Mouse (Mus musculus): Measurements from ENCODE around the gene Ptgds.

Gene Ptgds

DNA sequence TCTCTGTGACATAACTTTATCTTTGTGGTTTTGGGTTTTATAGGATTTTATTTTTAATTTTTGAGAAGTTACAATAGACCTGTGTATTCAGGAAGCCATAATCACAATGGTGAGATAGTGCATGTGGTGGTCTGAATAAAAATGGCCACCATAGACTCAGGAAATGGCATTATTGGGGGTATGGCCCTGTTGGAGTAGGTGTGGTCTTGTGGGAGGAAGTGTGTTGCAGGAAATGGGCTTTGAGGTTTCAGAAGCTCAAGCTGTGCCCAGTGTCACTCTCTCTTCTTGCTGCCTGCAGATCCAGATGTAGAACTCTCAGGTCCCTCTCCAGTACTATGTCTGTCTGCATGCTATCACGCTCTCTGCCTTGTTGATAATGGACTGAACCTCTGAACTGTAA, 10.7 kb upstream of the Ptgds start:
- DNase-seq (ENCODE audit: low spot score), result no peak

DNA sequence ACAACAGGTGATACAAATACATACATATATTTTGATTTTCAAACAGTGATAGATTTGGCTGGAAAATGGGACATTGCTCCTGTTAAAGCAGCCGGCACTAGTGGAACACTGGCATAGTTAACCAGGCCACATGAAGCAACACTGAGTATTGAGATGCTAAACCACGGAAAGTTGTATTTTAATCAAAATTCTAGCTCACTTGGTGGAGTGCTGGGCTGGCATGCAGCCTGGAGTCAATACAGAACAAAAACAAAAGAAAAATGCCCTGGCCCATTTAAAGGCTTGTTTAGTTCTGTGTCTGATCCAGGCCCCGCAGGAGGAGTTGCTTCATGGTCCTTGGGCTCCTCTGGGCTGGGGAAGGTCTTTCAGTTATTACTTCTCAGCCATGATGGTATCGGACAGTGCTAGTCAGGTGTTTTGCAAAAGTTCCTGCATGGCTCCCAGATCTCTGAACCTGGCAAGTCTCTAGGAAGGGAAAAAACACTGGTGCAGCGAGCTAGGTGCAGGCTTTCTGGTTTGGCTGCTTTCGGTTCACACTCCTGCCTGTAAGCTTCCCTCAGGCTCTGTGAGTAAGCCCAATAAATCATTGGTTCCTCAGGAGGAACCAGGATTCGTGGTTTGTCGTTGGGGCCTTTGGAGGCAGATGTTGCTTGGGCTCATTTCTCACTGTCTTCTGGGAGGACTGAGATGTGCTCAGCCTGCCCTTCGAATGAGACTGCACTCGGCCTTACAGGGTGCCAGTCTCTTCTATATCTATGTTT, 9.9 kb upstream of the Ptgds start:
- DNase-seq (ENCODE audit: low spot score), result no peak

DNA sequence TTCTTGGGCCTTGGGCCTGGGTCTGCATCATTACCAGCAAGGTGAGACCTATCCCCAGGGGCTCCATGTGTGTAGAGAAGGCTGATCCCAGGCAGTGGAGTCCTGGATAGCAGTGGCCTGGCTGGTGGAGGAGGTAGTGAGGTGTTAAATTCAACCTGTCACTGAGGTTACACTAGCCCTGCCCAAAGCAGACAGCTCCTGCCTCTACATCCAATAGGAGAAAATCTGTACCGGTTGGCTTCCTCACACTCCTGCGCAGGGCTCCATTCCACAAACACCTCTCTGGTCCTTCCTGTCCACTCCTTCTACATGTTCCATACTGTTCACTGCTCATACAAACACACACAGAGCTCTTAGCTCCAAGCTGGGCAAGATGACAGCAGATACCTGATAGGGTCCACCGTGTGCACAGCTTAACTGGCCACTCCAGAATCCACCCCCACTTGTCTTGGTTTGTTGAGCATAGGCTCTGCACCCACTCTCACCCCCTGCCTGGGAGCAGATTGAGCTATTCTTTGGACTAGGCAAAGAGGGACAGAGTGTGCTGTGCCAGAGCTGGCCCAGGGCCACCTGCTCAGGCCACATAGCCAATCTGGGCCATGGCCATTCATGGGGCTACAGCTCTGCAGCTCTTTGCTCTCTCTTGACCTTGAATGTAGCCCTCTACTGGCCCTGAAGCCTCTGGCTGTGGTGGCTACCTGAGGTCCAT, 8.3 kb upstream of the Ptgds start:
- DNase-seq (ENCODE audit: low spot score), result peak; percentile 77

DNA sequence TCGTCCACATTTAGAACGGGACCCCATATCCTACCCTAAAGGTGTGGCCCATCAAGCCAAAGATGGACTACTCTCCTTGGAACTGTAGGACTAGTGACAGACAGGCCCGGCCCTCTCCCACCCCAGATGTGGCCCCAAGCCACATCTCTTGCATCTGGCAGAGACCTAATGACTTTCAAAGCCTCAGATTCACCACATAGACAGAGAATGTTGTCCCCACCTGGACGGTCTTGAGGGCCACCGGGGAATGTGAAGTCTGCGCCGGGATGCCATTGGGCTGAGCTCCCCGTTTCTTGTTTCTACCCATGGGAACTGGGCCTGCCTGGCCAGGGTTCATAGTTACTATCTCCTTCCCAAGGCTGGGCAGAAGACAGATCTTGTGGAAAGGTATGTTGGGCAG, 7.7 kb upstream of the Ptgds start:
- no peak for DNase-seq (ENCODE audit: low spot score)

DNA sequence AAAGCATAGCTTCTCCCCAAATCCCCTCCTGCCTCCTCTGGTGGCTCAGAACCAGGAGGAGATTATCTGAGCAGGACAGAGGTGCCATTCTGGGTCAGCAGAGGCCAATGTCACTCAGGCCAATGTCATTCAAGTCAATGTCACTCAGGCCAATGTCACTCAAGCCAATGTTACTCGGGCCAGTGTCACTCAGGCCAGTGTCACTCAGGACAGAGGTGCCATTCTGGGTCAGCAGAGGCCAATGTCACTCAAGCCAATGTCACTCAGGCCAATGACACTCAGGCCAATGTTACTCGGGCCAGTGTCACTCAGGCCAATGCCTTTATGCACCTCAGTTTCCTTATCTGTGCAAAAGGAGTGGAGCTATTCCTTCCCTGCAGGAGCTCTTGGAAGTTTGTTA, 2.7 kb upstream of the Ptgds start:
- DNase-seq (ENCODE audit: low spot score), result no peak

DNA sequence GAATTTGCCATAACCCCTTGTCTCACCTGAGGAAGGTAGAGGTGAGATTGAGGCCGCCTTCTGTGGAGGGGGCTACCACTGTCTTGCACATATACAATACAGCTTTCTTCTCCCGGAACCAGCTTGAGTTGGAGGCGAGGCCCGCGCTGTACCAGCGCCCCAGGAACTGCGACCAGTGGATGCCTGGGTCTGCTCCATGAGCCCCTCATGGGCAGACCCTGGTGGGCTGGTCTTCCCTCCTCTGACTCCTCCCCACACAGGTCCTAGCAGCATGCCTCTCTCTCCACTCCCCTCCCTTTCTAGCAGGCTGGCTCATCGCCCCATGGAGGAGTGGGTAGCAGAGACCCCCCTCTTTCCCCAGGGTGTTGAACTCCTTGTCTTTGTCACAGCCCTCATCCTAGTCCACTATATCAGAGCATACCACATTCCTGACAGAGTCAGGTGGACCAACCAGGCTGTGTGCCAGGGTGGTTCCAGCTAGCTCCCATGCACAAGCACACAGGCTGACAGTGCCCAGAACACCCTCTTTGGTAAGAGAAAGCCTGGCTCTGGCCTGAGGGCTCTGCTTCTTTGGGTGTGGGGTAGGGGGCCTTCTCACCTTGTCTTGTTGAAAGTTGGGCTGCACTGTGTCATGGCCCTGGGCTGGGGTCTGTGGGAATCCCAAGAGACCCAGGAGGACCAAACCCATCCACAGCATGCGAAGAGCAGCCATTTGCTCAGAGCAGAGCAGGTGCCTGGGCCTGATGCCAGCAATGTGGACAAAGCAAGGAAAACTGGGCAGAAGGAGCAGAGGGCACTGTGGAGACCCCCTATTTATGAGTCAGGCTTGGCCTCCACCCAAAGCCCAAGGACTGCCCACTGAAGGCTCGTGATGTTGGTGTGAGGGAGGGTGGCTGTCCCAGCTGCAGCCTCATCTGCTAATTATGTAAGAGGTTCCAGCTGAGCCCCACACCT, 607 bp downstream of the Ptgds start:
- DNase-seq (ENCODE audit: low spot score), result no peak

DNA sequence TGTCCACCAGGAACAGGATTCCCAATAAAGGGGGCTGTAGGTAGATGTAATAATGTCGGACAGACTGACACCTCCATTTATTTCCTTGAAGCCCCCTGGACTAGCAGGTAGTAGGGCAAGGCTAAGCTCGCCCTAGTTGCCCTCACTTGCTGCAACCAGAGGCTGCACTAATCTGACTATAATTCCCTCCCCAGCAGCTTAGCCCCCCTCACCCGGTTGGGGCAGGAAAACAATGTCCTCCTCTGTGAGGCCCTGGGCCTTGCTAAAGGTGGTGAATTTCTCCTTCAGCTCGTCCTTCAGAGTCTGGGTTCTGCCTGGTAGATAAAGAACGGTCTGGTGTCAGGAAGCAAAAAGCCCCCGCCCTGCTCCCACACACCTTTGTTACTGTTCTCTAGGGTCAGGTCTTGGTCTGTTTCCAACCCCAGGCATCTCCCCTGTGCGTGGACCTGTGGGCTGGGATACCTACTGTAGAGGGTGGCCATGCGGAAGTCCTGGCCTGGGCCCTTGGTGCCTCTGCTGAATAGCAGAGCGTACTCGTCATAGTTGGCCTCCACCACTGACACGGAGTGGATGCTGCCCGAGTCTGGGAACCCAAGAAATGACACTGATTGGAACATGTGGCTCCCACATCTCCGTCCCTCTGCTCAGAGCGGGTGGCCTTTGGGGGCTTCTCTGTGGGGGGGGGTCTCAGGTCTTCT, 2.1 kb downstream of the Ptgds start:
- DNase-seq (ENCODE audit: low spot score), result peak; percentile 37

DNA sequence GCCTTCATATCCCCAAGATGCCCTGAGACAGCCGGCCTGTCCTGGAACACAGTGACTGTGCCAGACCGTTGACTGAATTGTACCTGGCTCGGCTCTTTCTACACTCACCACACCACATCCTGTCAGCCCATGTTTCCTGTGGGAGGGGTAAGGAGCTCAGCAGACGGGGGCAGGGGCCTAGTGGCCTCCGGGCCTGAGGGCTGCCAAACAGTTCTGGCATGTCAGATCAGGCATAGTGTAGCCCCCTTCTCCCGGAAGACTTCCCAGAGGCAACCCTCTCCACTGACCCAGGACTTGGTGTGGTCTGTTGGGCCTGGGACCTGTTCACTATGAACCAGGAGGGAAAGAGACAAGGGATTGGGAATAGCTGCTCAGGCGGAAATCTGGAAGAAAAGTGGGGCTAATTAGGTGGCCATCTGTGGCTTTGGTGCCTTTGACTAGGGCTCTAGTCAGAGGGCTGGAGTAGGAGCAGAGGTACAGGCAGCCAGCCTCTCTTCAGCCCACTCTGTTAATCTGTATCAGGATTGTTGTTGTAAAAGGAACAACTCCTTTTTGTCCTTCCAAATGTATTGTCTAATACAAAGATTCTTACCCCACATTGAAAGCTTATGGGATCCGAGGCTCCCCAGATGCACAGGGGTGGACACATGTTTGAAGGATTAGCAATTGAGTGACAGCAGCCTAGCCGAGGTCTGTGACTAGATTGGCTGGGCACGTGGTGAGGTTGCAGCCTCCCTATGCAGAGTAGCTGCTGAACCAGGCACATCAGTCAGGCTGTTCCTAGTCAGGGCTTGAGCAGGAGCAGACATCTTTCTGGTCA, 3.8 kb downstream of the Ptgds start:
- no peak for DNase-seq (ENCODE audit: low spot score)

DNA sequence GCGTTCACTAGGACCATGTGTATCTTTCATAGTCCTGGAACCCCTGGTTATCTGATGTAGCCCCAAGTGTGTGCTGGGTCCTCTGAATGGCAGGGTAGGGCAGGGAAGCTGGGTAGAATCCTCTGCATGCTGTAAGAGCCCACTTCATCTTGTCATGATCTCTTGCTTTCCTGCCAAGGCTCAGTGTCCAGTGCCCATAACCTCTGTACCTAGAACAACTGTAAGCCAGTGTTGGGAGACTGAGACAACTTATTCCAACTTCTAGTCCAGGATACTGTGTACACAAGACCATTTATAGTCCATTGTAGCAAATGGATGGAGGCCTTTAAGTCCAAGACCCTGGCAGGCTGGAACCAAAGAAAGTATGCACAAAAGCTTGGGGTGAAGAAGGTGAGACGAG, 4.6 kb downstream of the Ptgds start:
- no peak for DNase-seq (ENCODE audit: low spot score)

DNA sequence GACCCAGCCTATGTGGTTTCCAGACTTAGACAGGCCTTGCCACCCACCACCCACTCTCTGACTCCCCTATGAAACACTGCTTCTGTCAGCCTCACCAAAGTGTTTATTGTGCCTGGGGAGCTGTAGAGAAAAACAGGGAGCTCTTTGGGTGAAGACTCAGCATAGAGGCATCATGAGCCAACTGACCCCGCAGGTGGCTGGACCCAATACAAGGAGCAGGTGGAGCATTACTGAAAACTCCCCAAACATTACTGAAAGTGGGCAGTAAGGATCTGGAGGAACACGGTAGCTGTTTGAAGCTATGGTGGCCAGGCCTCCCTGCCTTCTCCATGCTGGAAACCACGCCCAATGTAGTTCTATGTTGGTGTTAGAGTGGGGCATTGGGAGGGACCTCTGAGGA, 6.2 kb downstream of the Ptgds start:
- no peak for DNase-seq (ENCODE audit: low spot score)

DNA sequence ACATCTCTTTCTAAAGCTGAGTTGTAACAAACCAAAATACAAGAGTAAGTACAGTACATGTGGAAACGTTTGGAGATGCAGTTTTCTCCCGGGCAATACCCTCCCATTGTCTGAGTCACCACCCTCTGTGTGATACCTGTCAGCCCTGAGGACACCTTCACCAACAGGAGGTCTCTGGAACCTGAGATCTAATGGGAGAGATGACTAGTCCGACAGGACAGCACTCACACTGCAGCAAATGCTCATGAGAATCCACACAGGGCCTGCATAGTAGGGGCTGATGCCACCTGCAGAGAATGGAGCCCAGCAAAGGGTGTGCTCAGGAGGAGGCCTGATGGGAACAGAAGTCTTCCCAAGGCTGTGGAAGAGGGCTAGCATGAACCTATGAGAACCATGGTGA, 8.4 kb downstream of the Ptgds start:
- no peak for DNase-seq (ENCODE audit: low spot score)

DNA sequence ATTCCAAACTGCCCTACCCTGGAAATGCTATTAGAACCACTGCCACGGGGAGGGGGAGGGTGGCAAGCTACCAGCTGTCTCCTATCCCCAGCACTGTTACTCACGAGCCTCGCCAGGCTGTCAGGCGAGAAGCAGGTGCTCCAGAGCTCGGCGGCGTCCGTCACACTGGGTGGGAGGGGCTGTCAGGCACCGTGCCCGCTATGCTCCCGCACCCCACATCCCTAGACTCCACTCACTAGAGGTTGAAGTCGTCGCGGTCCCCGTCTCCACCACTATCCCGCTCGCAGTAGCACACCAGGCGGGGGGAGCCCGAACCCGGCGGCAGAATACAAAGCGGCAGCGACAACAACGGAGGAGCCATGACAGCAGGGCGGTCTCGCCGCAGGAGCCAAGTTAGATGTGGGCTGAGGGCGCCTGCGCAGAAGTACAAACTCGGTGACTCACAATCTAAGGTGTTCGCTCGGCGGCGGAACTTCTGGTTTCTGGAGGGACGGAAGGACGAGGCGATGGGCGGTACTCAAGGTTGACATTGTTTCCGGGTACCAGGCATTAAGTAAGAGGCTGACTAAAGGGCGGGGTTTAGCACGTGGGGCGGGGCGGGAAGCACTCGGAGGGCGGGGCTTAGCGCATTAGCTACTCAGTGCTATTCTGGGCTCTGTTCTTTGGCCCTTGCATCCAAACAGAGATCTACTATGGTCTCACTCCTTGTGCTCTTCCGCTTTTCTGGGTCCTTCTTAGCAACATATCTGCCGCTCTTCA, 9.1 kb downstream of the Ptgds start, which contains the start of gene Paxx:
TSS of gene Paxx (minus strand) at position 544 of the 759 bp plus-strand sequence.
- peak; percentile 90 for DNase-seq (ENCODE audit: low spot score)

DNA sequence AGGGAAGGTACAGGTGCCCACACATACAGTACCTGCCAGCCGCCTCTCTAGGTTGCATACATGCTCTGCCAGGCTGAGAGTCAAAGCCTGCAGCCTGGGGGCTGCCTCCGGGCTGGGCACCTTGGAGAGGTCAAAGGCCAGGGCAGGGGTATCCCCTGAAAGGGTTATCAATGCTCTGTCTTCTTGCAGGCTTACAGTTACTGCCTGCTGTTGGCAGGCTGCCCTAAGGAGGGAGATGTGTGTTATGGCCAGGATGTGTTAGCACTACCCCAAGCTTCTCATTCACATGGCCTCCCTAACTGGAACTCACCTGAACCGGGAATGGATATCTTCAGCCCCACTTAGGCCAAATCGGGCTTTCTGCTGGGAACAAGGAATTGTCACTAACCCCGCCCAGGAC, 9.7 kb downstream of the Ptgds start:
- no peak for DNase-seq (ENCODE audit: low spot score)

DNA sequence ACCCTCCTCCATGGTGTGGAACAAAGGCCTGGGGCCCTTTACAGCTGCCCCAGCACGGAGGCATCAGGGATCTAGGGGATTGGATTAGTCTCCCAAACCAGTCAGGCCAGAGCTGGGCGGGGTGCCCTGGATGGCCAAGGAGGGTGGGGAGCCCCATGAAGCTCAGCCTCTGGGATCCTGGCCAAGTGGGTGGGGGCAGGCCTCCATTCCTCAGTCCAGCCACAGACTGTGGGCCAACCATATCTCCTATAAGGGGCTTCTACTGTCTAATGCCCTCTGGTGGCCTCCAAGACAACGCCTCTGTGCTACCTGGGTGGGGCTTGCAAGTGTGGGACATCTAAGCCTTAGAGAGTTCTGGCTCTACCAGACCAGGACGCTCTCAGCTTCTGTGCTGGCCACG, 10.9 kb downstream of the Ptgds start:
- no peak for DNase-seq (ENCODE audit: low spot score)

DNA sequence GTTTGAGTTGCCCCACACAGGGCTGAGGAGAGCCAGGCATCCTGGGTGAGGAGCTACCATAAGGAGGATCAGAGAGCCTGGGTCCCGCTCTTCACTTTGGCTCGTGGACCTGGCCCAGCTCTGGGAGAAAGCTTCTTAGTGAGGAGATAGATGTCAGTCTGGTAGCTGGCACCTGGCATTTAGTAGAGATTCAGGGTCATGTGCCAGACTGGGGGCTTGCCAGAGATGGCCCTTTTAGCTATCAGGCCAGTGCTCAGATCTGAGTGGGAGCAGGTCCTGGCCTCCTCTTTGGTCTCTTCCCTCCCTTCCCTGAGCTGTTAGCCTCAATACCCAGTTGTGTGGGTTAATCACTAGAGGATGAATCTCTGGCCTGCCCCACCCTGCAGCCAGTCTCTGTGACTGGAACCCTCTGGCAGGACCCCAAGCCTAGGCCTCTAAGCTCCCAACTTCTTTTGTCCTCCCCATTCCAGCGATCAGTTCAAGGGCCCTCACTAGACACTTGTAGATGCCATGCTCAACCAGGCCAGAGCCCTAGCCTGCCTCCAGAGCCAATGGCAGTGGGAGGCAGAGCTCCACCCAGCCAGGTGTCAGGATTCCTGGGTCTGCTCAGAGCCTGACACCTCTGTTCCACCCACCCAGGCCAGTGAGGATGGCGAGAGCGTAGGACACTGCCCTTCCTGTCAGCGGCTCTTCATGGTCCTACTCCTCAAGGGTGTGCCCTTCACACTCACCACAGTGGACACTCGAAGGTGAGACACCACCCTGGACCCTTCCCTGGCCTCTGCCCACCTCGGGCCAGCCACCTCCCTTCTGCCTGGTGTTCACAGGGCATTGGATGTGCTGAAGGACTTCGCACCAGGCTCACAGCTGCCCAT, 12.6 kb downstream of the Ptgds start:
- DNase-seq (ENCODE audit: low spot score), result no peak

DNA sequence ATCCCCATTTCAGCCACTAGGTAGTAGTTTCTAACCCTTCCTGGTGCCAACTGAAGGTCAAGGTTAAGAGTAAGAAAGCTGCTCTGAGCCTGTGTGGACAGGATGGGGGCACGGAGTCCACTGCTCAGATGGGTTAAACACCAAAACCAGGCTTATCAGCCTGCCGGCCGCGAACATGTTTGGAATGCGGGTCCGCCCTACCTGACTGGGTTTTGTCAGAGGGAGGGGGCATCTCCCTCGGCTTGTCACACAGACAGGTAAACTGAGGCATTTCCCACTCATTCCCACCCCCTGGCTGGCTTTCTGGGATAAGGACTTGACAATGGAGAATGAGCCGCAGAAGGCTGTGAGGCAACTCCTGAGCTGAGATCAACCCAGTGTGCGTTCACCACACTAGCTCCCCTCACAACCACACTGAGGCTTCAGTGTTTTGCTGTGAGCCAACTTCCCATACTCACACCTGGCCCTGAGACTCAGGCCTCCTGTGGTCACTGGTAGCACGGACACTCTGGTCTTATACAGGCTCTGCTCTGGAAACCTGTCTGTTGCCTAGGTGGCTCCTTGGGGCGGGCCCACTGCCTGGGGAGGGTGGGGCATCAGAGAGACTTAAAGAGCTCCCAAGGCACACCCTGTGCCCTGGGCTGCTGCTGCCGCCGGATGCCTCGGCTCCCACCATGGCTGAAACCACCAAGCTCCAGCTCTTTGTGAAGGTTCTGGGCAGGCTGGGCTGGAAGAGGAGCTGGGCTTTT, 13.5 kb downstream of the Ptgds start, which contains the start of gene Clic3:
TSS of gene Clic3 (plus strand) at position 634 of the 749 bp plus-strand sequence.
- no peak for DNase-seq (ENCODE audit: low spot score)

DNA sequence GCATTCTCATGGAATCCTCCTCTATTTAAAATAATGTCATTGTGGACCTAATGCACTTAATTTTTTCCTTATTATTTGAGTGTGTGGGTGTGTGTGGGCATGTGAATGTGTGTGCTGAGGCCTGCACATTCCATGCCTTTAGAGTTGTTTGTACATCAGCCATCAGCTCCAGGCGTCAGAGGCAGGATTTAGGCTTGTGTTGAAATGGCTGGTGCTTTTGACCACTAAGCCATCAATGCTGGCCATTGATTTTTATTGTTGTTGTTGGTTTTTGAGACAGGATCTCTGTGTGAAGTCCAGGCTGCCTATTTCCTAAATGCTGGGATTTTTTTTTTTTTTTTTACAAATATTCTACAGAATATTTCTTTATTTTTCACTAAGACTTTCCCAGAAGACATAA, 16.9 kb downstream of the Ptgds start:
- no peak for DNase-seq (ENCODE audit: low spot score)

DNA sequence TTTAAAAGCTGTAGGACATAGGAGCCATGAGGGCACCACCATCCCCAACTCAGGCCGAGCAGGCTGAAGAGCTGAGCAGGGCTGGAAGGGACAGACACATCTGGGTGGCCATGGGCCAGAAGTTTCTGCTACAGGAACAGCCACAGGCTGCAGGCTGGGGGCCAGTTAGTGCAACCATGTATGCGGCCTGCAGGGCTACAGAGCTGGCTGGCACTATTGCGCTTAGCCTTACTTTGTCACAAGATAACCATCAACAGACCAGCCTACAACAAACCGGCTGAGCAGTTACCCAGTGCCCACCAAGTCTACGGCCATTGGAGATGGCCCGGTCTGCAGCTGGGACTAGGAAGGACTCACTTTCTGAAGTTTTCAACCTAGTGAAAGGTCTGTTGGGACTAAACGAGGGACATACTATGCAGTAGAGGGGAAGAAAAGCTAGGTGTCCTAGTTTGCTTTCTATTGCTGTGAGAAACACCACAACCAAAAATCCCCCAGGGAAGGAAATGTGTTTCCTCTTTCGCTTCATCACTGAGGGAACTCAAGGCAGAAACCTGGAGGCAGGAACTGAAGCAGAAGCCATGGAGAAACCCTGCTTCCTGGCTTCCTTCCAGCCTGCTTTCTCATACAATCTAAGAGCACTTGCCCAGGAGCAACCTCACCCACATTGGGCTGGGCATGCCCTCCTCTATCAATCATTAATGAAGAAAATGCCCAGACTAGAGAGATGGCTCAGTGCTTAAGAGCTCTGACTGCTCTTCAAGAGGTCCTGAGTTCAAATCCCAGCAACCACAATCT, 18.8 kb downstream of the Ptgds start:
- no peak for DNase-seq (ENCODE audit: low spot score)
